In the genomic region with DNA sequence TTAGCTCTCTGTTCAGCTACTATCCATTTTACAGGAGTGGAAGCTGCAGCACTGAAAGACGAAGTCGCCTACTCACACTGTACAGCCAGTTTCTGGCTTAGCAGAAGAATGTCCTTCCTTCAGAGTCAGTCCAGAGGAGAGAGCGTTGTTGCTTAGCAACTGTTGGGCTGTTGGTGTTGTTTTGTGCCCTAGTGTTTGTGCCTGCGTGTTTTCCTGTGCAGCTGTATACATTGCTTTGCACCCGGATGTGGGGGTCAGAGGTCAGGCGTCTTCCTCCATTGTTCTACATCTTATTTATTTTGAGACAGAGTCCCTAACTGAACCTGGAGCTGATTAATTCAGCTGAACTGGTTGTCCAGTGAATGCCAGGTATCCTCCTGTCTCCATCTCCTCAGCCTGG, we compare ENCODE assay signal across 9 mouse cellular contexts. TPM values are rescaled to one million over a fixed set of nuclear protein-coding genes. Genes with fewer than 3 reads are reported as not detected.
A peak's percentile ranks its signal among the peaks of the same experiment; 100 is the strongest.
DNase-seq lines count a peak whose midpoint lies in the region; ATAC-seq and TF ChIP-seq lines count a peak whose summit lies in the region.
"Had no signal": no experiment of that assay in that cellular context is flagged by ENCODE, and none has a peak within 500 bp of the region (broad histone marks: within the 10 kb centered on the region; RNA-seq: fewer than 3 reads in every experiment).

No protein-coding gene starts in this region.

- peaks cover 7% of the 10 kb centered on the region for H3K9me3 ChIP-seq in G1E (replicated peaks)
- H3K9me3 ChIP-seq in heart, embryonic 12.5 days (replicated peaks), result peaks cover 4% of the 10 kb centered on the region
- H3K9me3 ChIP-seq in limb, embryonic 14.5 days (ENCODE audit: control insufficient read depth, low read length), result no peaks in the 10 kb centered on the region
- H3K9me3 ChIP-seq: embryonic facial prominence, embryonic 15.5 days had no signal

- peak overlapping the region; percentile 23; the same call in 1 of the 2 replicates for H3K4me2 ChIP-seq in heart, embryonic 12.5 days
- no peak overlapping the region for H3K4me2 ChIP-seq in limb, embryonic 14.5 days (replicated peaks; ENCODE audit: low read depth, low read length, severe bottlenecking)

- no peak for ATAC-seq in G1E (ENCODE audit: extremely low read depth, insufficient number of reproducible peaks, low FRiP score, poor library complexity, severe bottlenecking)
- ATAC-seq in heart, embryonic 12.5 days (ENCODE audit: insufficient number of reproducible peaks, low FRiP score), result no peak
- ATAC-seq in limb, embryonic 14.5 days (ENCODE audit: low FRiP score, low read depth), result no peak

- H3K27me3 ChIP-seq in G1E (ENCODE audit: insufficient read depth, low read length), result no peaks in the 10 kb centered on the region
- no peaks in the 10 kb centered on the region for H3K27me3 ChIP-seq in heart, embryonic 12.5 days (replicated peaks)
- H3K27me3 ChIP-seq in limb, embryonic 14.5 days (ENCODE audit: control insufficient read depth, insufficient read depth, low read length), result no peaks in the 10 kb centered on the region
- H3K27me3 ChIP-seq: embryonic facial prominence, embryonic 15.5 days had no signal

- no peak for TF ChIP-seq POLR2A in limb, embryonic 14.5 days (IDR thresholded peaks at IDR 0.05; ENCODE audit: borderline replicate concordance, extremely low read depth, insufficient read depth, insufficient read length)

- TF ChIP-seq CTCF in G1E (IDR thresholded peaks at IDR 0.05; ENCODE audit: low read depth, low read length), result no peak

- WGBS in heart, embryonic 12.5 days, result 56% methylated on average over 6 of the region's 6 CpGs
- WGBS in limb, embryonic 14.5 days, result 52% methylated on average over 6 of the region's 6 CpGs

- H3K4me1 ChIP-seq in G1E (ENCODE audit: insufficient read depth, low read depth, low read length), result peaks cover 56% of the 10 kb centered on the region
- peaks cover 28% of the 10 kb centered on the region for H3K4me1 ChIP-seq in heart, embryonic 12.5 days (replicated peaks)
- H3K4me1 ChIP-seq in limb, embryonic 14.5 days (ENCODE audit: control insufficient read depth, insufficient read depth, low read length), result peaks cover 12% of the 10 kb centered on the region

- H3K9ac ChIP-seq in heart, embryonic 12.5 days, result no peak overlapping the region
- no peak overlapping the region for H3K9ac ChIP-seq in limb, embryonic 14.5 days (ENCODE audit: low read depth, low read length, severe bottlenecking)
- H3K9ac ChIP-seq: embryonic facial prominence, embryonic 15.5 days had no signal

- no peak overlapping the region for H3K27ac ChIP-seq in heart, embryonic 12.5 days (ENCODE audit: poor library complexity, severe bottlenecking)
- no peak overlapping the region for H3K27ac ChIP-seq in limb, embryonic 14.5 days (replicated peaks; ENCODE audit: low read depth, low read length)
- H3K27ac ChIP-seq: embryonic facial prominence, embryonic 15.5 days had no signal

- H3K36me3 ChIP-seq in G1E (replicated peaks), result peaks cover 44% of the 10 kb centered on the region
- H3K36me3 ChIP-seq in heart, embryonic 12.5 days, result peaks cover 5% of the 10 kb centered on the region; the same call in 1 of the 2 replicates
- H3K36me3 ChIP-seq in limb, embryonic 14.5 days (ENCODE audit: control insufficient read depth, insufficient read depth, low read length), result no peaks in the 10 kb centered on the region
- H3K36me3 ChIP-seq: embryonic facial prominence, embryonic 15.5 days had no signal

- DNase-seq in adrenal gland, postnatal 10 days, result peak; percentile 42
- DNase-seq in adrenal gland, postnatal 36 days, result no peak
- no peak for DNase-seq in G1E (ENCODE audit: low spot score)
- DNase-seq in limb, embryonic 14.5 days (ENCODE audit: low spot score), result peak; percentile 33
- DNase-seq in retina, embryonic 14.5 days (ENCODE audit: low spot score), result peak; percentile 40
- DNase-seq in urinary bladder, postnatal 25 days (ENCODE audit: low spot score), result no peak
- no peak for DNase-seq in cerebellum, postnatal 36 days

- H3K4me3 ChIP-seq in G1E (ENCODE audit: low read depth, low read length), result peak overlapping the region; percentile 82
- H3K4me3 ChIP-seq in heart, embryonic 12.5 days, result no peak overlapping the region
- no peak overlapping the region for H3K4me3 ChIP-seq in limb, embryonic 14.5 days (replicated peaks; ENCODE audit: low read length)
- H3K4me3 ChIP-seq: embryonic facial prominence, embryonic 15.5 days had no signal

RNA-seq across cellular contexts. Expression of gene Ifnar1, which starts 18.5 kb away (rescaled TPM):
- total RNA-seq in adrenal gland, postnatal 10 days (2021), result 10 to 100 TPM; 71.2 to 85.3 TPM
- 10 to 100 TPM; 67.0 to 83.7 TPM for total RNA-seq in adrenal gland, postnatal 36 days (2021)
- total RNA-seq in G1E (2014; fragmentation: Nextera tagmentation) (73.0 and 103 TPM in 2 replicates), G1E (2017) (65.5 and 72.3 TPM in 2 replicates)
- 15.1 and 16.2 TPM in 2 replicates for polyA plus RNA-seq in G1E (2012)
- 40.0 and 40.1 TPM in 2 replicates for polyA plus RNA-seq in heart, embryonic 12.5 days (2016; fragmentation: Nextera tagmentation; extraction: Ambion mirVana)
- polyA plus RNA-seq in limb, embryonic 14.5 days (2012; rRNA removed), result 45.3 and 45.7 TPM in 2 replicates
- 53.7 and 64.0 TPM in 2 replicates for polyA plus RNA-seq in limb, embryonic 14.5 days (2014; fragmentation: Nextera tagmentation; extraction: Ambion mirVana)

Comparison
In these comparisons a context has a peak if more than half of its experiments do, and no peak if none do; other contexts are left out.
1. DNase-seq: peak in adrenal gland, postnatal 10 days (single experiment), limb, embryonic 14.5 days (single experiment) and retina, embryonic 14.5 days (single experiment); none in adrenal gland, postnatal 36 days (0 of 2), G1E (single experiment), urinary bladder, postnatal 25 days (single experiment) and cerebellum, postnatal 36 days (0 of 2).